Mouse (Mus musculus): ENCODE measurements around the gene Fig4.

DNA sequence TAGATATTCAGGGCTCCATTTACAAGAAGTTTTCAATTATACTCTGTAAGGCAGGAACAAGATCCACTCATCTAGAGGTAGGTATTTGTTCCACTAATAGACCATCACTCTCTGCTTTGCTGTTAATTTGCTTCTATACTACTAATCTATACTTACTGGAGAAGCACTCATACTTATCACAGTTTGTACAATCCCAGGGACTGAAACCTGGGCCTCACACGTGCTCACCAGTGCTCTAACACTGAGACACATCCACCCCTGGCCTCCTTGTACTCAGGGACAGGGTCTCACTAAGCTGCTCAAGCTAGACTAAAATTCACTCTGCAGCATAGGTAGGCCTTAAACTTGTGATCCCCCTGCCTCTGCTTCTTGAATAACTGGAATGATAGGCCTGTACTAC, 41.8 kb downstream of the Fig4 start:
- no peak for TF ChIP-seq CTCF (IDR thresholded peaks at IDR 0.05; ENCODE audit: extremely low read depth, insufficient read depth, insufficient read length, insufficient replicate concordance)
- no peak for TF ChIP-seq POLR2A (IDR thresholded peaks at IDR 0.05; ENCODE audit: low read depth, low read length)
